Mouse (Mus musculus): ENCODE results near the gene Kcnc3. TPM values are rescaled to one million over a fixed set of nuclear protein-coding genes. Genes with fewer than 3 reads are reported as not detected.

Gene Kcnc3
- polyA plus RNA-seq, 1 experiment from 2014 or later = 0.44 TPM

GRCm38 (mm10) chr7:44589946-44590345, 518 bp upstream of the Kcnc3 start:
- H3K27ac ChIP-seq (replicated peaks) = peak overlapping the region; percentile 49; the same call in 1 of the 2 replicates
- no peaks in the 10 kb centered on the region for H3K36me3 ChIP-seq (replicated peaks)
- peaks cover 85% of the 10 kb centered on the region for H3K27me3 ChIP-seq (replicated peaks; ENCODE audit: low read depth, poor library complexity, severe bottlenecking)
- DNase-seq (ENCODE audit: low spot score) = peak; percentile 43
- WGBS = under 1% methylated on average over 13 of the region's 13 CpGs
- peaks cover 81% of the 10 kb centered on the region for H3K4me1 ChIP-seq
- no peaks in the 10 kb centered on the region for H3K9me3 ChIP-seq
- peak overlapping the region; percentile 77 for H3K4me3 ChIP-seq

GRCm38 (mm10) chr7:44591348-44592116, 1.1 kb downstream of the Kcnc3 start:
- under 1% methylated on average over 60 of the region's 60 CpGs for WGBS
- peak overlapping the region; percentile 77 for H3K4me3 ChIP-seq
- DNase-seq (ENCODE audit: low spot score) = peak; percentile 47
- peak overlapping the region; percentile 49 for H3K27ac ChIP-seq (replicated peaks)
- H3K36me3 ChIP-seq (replicated peaks) = peaks cover 8% of the 10 kb centered on the region
- H3K4me1 ChIP-seq = peaks cover 78% of the 10 kb centered on the region
- H3K27me3 ChIP-seq (replicated peaks; ENCODE audit: low read depth, poor library complexity, severe bottlenecking) = peaks cover 71% of the 10 kb centered on the region
- no peaks in the 10 kb centered on the region for H3K9me3 ChIP-seq

- peaks cover 75% of the 10 kb centered on the region for H3K4me1 ChIP-seq
- H3K27me3 ChIP-seq (replicated peaks; ENCODE audit: low read depth, poor library complexity, severe bottlenecking) = peaks cover 56% of the 10 kb centered on the region
- 2% methylated on average over 15 of the region's 15 CpGs for WGBS
- no peak for DNase-seq (ENCODE audit: low spot score)
- H3K27ac ChIP-seq (replicated peaks) = no peak overlapping the region
- peak overlapping the region; percentile 77 for H3K4me3 ChIP-seq
- no peaks in the 10 kb centered on the region for H3K9me3 ChIP-seq
- peaks cover 8% of the 10 kb centered on the region for H3K36me3 ChIP-seq (replicated peaks)
These were observed 2.6 kb downstream of the Kcnc3 start for GRCm38 (mm10) chr7:44593051-44593450.

- DNase-seq (ENCODE audit: low spot score) = peak; percentile 95
- no peaks in the 10 kb centered on the region for H3K9me3 ChIP-seq
- WGBS = under 1% methylated on average over 22 of the region's 22 CpGs
- peaks cover 48% of the 10 kb centered on the region for H3K27me3 ChIP-seq (replicated peaks; ENCODE audit: low read depth, poor library complexity, severe bottlenecking)
- no peak overlapping the region; the same call in 1 of the 2 replicates for H3K27ac ChIP-seq (replicated peaks)
- H3K36me3 ChIP-seq (replicated peaks) = peaks cover 8% of the 10 kb centered on the region
- peak overlapping the region; percentile 77 for H3K4me3 ChIP-seq
- peaks cover 72% of the 10 kb centered on the region for H3K4me1 ChIP-seq
These were observed 3.3 kb downstream of the Kcnc3 start for GRCm38 (mm10) chr7:44593775-44594174.

GRCm38 (mm10) chr7:44594291-44594690, 3.8 kb downstream of the Kcnc3 start:
- peaks cover 66% of the 10 kb centered on the region for H3K4me1 ChIP-seq
- H3K4me3 ChIP-seq = peak overlapping the region; percentile 77; the same call in 1 of the 2 replicates
- WGBS = 70% methylated on average over 6 of the region's 6 CpGs
- no peaks in the 10 kb centered on the region for H3K9me3 ChIP-seq
- H3K36me3 ChIP-seq (replicated peaks) = peaks cover 8% of the 10 kb centered on the region
- H3K27ac ChIP-seq (replicated peaks) = no peak overlapping the region
- peaks cover 43% of the 10 kb centered on the region for H3K27me3 ChIP-seq (replicated peaks; ENCODE audit: low read depth, poor library complexity, severe bottlenecking)
- no peak for DNase-seq (ENCODE audit: low spot score)

GRCm38 (mm10) chr7:44595131-44595561, 4.7 kb downstream of the Kcnc3 start:
- no peak overlapping the region for H3K27ac ChIP-seq (replicated peaks)
- H3K27me3 ChIP-seq (replicated peaks; ENCODE audit: low read depth, poor library complexity, severe bottlenecking) = peaks cover 43% of the 10 kb centered on the region
- 93% methylated on average over 20 of the region's 20 CpGs for WGBS
- H3K4me1 ChIP-seq = peaks cover 58% of the 10 kb centered on the region
- H3K4me3 ChIP-seq = no peak overlapping the region
- peaks cover 8% of the 10 kb centered on the region for H3K36me3 ChIP-seq (replicated peaks)
- no peaks in the 10 kb centered on the region for H3K9me3 ChIP-seq
- no peak for DNase-seq (ENCODE audit: low spot score)

- DNase-seq (ENCODE audit: low spot score) = no peak
- Histone ChIP-seq H3K36me3 (replicated peaks) (peaks cover 8% of the 10 kb centered on the region), H3K4me1 (peaks cover 50% of the 10 kb centered on the region), H3K4me3 (no peak overlapping the region), H3K27me3 (replicated peaks; ENCODE audit: low read depth, poor library complexity, severe bottlenecking) (peaks cover 47% of the 10 kb centered on the region), H3K27ac (replicated peaks) (no peak overlapping the region), H3K9me3 (no peaks in the 10 kb centered on the region)
- WGBS = 95% methylated on average over 6 of the region's 6 CpGs
These were observed 5.6 kb downstream of the Kcnc3 start for GRCm38 (mm10) chr7:44596051-44596450.

- Histone ChIP-seq H3K36me3 (replicated peaks) (peaks cover 8% of the 10 kb centered on the region), H3K4me1 (peaks cover 48% of the 10 kb centered on the region), H3K9me3 (no peaks in the 10 kb centered on the region), H3K4me3 (no peak overlapping the region), H3K27me3 (replicated peaks; ENCODE audit: low read depth, poor library complexity, severe bottlenecking) (peaks cover 47% of the 10 kb centered on the region), H3K27ac (replicated peaks) (no peak overlapping the region)
- no peak for DNase-seq (ENCODE audit: low spot score)
- WGBS = 47% methylated on average over 5 of the region's 5 CpGs
These were observed 6.6 kb downstream of the Kcnc3 start for GRCm38 (mm10) chr7:44596996-44597538.

- H3K27ac ChIP-seq (replicated peaks) = no peak overlapping the region
- peaks cover 48% of the 10 kb centered on the region for H3K4me1 ChIP-seq
- H3K9me3 ChIP-seq = no peaks in the 10 kb centered on the region
- no peak for DNase-seq (ENCODE audit: low spot score)
- no peak overlapping the region for H3K4me3 ChIP-seq
- peaks cover 47% of the 10 kb centered on the region for H3K27me3 ChIP-seq (replicated peaks; ENCODE audit: low read depth, poor library complexity, severe bottlenecking)
- WGBS = 87% methylated on average over 4 of the region's 4 CpGs
- peaks cover 8% of the 10 kb centered on the region for H3K36me3 ChIP-seq (replicated peaks)
These were observed 7.2 kb downstream of the Kcnc3 start for GRCm38 (mm10) chr7:44597666-44598065.

GRCm38 (mm10) chr7:44598336-44598735, 7.9 kb downstream of the Kcnc3 start:
- peaks cover 47% of the 10 kb centered on the region for H3K27me3 ChIP-seq (replicated peaks; ENCODE audit: low read depth, poor library complexity, severe bottlenecking)
- WGBS = 75% methylated on average over 12 of the region's 12 CpGs
- H3K9me3 ChIP-seq = no peaks in the 10 kb centered on the region
- H3K4me3 ChIP-seq = no peak overlapping the region
- no peak overlapping the region for H3K27ac ChIP-seq (replicated peaks)
- no peak for DNase-seq (ENCODE audit: low spot score)
- H3K36me3 ChIP-seq (replicated peaks) = peaks cover 8% of the 10 kb centered on the region
- peaks cover 48% of the 10 kb centered on the region for H3K4me1 ChIP-seq

- no peak for DNase-seq (ENCODE audit: low spot score)
- Histone ChIP-seq H3K9me3 (no peaks in the 10 kb centered on the region), H3K27me3 (replicated peaks; ENCODE audit: low read depth, poor library complexity, severe bottlenecking) (peaks cover 56% of the 10 kb centered on the region), H3K36me3 (replicated peaks) (peaks cover 6% of the 10 kb centered on the region), H3K4me3 (no peak overlapping the region), H3K27ac (replicated peaks) (no peak overlapping the region), H3K4me1 (peaks cover 57% of the 10 kb centered on the region)
- WGBS = 81% methylated on average over 10 of the region's 10 CpGs
These were observed 10.3 kb downstream of the Kcnc3 start for GRCm38 (mm10) chr7:44600691-44601262.

- Histone ChIP-seq H3K36me3 (replicated peaks) (no peaks in the 10 kb centered on the region), H3K27me3 (replicated peaks; ENCODE audit: low read depth, poor library complexity, severe bottlenecking) (peaks cover 64% of the 10 kb centered on the region), H3K4me1 (peaks cover 65% of the 10 kb centered on the region), H3K27ac (replicated peaks) (peak overlapping the region; percentile 66), H3K9me3 (no peaks in the 10 kb centered on the region), H3K4me3 (peak overlapping the region; percentile 51; the same call in 1 of the 2 replicates)
- 18% methylated on average over 19 of the region's 19 CpGs for WGBS
- no peak for DNase-seq (ENCODE audit: low spot score)
These were observed 11.2 kb downstream of the Kcnc3 start for GRCm38 (mm10) chr7:44601646-44602045.
